Mouse (Mus musculus) forebrain, embryonic 13.5 days (tissue): Measurements from ENCODE around the gene Rfx4. TPM values are rescaled to one million over a fixed set of nuclear protein-coding genes. Genes with fewer than 3 reads are reported as not detected.

ENCODE experiments used
- polyA plus RNA-seq: library from polyadenylated mRNA; unstranded; fragments of >200 nt; fragmentation: Nextera tagmentation; extraction: Ambion mirVana; gene quantifications from 2 replicates; pipeline ENCODE4 v1.2.1, GENCODE M21; 2015

Gene Rfx4
- polyA plus RNA-seq, 1 experiment from 2014 or later: 11.8 TPM

Other genes with a start within 250 kb of the Rfx4 start
- 36.4 and 39.0 TPM in 2 replicates for gene Ckap4, start 222.0 kb upstream of the Rfx4 start, polyA plus RNA-seq
- gene Tcp11l2, start 179.4 kb upstream of the Rfx4 start, polyA plus RNA-seq: 14.0 and 16.7 TPM in 2 replicates
- 13.3 and 13.5 TPM in 2 replicates for gene Polr3b, start 133.8 kb upstream of the Rfx4 start, polyA plus RNA-seq
- gene Ric8b, start 161.6 kb downstream of the Rfx4 start, polyA plus RNA-seq: 34.2 and 36.0 TPM in 2 replicates